Mouse (Mus musculus) erythroid progenitor cell, adult 5-6 weeks (primary cell): ENCODE results near the gene Degs2. TPM values are rescaled to one million over a fixed set of nuclear protein-coding genes. Genes with fewer than 3 reads are reported as not detected.

Source experiments
- ATAC-seq: replicated peaks from 2 replicates; pipeline ENCODE4 v1.8.0; 2016; ENCODE audit warnings: moderate number of reproducible peaks, mild to moderate bottlenecking, moderate TSS enrichment, inconsistent platforms; ENCODE audit not compliant: poor library complexity, low FRiP score, severe bottlenecking
- total RNA-seq, 2 experiments: library from RNA; stranded (forward) in 1 of 2; stranded (reverse) in 1 of 2; fragments of 150-400 nt in 1 of 2; fragments of 186-747, 209-891 nt in 1 of 2; gene quantifications; 2 replicates each; pipeline versions ENCODE4 v1.2.3 to v1.2.4; 2015 to 2017; ENCODE audit warnings: low replicate concordance in 2 of 2

Degs2 gene
- total RNA-seq, 2 experiments from 2014 or later, result not detected

DNA sequence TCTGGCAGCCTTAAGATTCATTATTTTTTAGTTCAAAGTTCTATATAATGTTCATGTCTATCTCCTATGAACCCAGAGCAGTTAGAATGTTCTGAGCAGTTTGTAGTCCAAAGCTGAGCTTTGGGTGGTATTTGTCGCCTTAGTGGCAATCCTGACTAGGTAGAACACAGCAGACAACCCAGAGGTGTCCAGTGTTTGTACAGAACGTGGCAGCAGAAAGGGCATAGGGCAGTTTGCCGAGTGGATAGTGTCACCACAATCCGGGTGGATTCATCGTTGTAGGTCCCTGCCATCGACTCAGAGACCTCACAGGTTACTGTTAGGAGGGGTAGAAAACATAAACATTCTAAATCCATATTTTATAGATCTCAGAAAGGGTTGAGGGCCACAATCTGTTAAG is 3.4 kb upstream of the Degs2 start:
- ATAC-seq, result no peak

GRCm38 (mm10) chr12:108701221-108701620 is 894 bp downstream of the Degs2 start:
- no peak for ATAC-seq

DNA sequence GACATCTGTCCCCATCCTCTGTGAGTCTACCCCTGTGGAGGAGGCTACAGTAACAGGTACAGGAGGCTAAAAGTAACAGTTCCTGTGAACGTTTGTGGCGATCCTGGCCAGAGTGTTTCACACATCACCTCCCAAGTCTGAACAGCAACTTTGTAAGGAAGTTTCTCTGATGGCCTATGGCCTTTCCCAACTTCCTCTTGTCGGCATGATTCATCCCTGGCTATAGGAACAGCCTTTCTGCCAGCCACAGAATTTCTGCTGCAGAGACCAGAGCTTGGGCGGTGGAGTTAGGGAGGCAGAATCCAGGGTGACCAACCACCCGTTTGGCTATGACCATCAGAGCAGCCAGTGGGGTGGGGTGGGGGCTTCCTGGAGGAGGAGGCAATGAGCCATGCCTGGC is 2.1 kb downstream of the Degs2 start:
- no peak for ATAC-seq

DNA sequence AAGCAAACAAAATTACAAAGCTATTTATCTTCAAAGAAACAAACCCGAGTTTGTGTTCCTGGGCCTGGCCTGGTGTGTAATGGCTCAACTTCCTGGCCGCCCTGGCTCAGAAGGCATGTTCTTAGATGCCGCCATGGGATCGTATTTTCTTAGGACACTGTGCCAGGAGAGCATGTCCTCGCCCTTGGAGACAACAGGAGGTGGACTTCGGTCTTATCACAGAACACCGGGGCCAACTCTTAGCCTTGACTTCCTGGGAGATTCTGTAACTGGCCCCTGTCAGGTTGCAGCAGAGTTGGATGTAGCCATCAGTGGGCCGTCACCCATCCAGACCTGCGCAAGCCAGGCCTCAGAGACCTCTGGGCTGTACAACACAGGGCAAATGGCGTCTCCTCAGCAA is 2.5 kb downstream of the Degs2 start:
- no peak for ATAC-seq

GRCm38 (mm10) chr12:108698697-108699471 is 3.2 kb downstream of the Degs2 start:
- no peak for ATAC-seq

GRCm38 (mm10) chr12:108694223-108694622 is 7.9 kb downstream of the Degs2 start:
- no peak for ATAC-seq

DNA sequence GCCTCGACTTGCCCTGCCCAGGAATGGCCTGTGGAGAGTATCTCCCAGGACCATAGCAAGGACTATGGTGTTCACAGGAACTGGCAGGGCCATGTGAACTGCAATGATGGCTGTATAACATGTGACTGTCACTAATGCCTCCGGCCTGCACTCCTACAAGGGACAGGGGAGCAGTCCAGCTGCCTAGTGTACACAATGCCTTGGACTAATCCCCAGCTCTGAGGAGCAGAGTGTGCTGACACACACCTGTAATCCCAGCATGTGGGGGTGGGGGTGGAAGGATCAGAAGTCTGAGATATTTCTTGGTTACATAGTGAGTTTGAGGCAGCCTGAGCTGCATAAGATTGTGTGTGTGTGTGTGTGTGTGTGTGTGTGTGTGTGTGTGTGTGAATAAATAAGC is 8.5 kb downstream of the Degs2 start:
- ATAC-seq, result no peak

GRCm38 (mm10) chr12:108690529-108690928 is 11.6 kb downstream of the Degs2 start:
- no peak for ATAC-seq

GRCm38 (mm10) chr12:108689167-108689566 is 12.9 kb downstream of the Degs2 start:
- no peak for ATAC-seq

GRCm38 (mm10) chr12:108686926-108687325 is 15.2 kb downstream of the Degs2 start:
- no peak for ATAC-seq

DNA sequence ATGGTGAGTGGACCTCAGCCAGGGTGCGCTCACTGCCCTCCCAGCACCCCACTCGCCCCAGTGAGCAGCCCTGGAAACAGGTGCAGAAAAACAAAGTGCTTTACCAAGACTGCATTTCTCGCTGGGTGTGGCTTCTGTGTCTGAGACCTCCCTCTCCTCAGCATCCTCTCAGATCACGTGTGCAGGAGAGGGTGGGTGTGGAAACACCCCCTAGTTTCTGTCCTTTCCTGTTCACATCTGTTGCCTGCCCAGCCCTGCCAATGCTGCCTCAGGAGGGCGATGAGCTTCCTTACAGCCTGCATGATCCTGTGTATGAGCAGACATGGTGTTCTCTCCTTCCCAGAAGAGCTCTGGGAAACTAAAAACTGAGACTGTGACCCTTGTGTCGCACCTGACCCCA is 15.7 kb downstream of the Degs2 start:
- ATAC-seq, result no peak

- no peak for ATAC-seq
Measured at GRCm38 (mm10) chr12:108682240-108683023, 19.7 kb downstream of the Degs2 start.

DNA sequence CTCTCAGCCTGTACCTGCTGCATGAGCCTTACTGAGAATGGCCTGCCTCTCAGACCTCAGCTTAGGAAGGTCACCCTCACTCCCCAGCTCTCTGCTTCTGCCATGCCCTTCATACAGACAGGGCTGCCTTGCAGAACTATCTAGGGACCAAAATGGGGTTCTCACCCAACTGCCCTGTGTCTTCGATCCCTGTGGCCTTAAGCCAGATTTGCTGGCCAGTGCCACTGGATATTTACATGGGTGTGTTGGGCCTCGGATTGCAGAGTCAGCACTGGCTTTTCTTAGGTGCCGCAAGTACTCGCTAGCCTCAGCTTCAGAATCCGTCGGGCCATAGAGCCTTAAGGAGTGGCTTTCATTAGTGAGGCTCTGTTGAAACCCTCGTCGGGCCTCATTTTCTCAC is 21.3 kb downstream of the Degs2 start:
- no peak for ATAC-seq

GRCm38 (mm10) chr12:108678366-108678765 is 23.7 kb downstream of the Degs2 start:
- no peak for ATAC-seq

GRCm38 (mm10) chr12:108677116-108677515 is 25.0 kb downstream of the Degs2 start:
- ATAC-seq, result no peak

- ATAC-seq, result no peak
Measured at GRCm38 (mm10) chr12:108675614-108676401, 26.3 kb downstream of the Degs2 start.

DNA sequence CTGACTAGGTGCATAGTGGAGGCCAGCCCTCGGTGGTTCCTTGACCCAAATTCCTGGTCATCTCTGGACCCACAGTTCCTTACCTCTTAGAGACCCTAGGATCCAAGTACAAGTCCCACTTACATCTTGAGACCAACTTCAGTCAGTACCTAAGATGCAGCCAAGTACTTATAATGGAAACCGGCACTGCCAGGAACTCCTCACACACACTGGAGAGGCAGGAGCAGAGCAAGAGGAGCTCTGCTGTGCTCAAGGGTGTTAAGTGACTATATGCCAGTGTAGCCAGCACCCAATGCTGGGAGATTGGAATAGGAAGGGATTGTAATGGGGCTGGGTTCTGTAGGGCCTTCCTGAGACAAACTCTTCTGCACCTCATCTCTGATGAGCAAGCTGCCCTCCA is 27.2 kb downstream of the Degs2 start:
- no peak for ATAC-seq

DNA sequence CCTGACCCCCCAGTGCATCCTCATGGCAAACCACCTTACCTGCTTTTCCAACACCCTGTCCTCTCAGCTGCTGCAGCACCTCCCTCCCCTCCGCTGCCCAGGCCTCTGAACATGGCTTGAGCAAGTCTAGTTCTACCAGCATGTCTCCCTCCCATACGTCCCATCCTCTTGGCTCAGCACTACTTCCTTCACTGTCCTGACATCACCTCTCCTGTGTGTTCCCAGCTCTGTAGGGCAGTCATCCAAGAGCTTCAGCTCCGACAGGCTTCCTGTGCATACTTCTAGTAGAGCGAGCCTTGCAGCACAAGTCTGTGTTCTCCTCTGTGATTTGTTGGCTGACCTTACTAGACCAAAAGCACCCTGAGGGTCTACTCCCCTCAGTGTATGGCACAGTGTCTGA is 27.6 kb downstream of the Degs2 start:
- no peak for ATAC-seq

DNA sequence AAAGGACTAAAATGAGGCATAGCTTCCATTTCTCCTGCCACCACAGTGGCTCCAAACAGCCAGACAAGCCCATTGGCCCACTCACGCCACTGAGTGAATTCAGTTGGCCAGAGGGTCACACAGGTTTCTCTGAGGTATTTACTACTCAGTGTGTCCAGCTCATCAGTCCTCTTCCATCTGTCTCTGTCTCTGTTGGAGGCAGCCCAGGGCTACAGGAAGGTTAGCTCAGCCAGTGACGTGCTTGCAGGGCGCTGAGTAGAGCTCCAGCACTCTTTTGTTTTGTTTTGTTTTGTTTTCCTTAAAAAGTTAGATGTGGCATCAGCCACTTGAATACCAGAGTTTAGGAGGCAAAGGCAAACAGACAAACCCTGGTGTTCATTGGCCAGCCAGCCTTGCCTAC is 28.6 kb downstream of the Degs2 start:
- no peak for ATAC-seq

DNA sequence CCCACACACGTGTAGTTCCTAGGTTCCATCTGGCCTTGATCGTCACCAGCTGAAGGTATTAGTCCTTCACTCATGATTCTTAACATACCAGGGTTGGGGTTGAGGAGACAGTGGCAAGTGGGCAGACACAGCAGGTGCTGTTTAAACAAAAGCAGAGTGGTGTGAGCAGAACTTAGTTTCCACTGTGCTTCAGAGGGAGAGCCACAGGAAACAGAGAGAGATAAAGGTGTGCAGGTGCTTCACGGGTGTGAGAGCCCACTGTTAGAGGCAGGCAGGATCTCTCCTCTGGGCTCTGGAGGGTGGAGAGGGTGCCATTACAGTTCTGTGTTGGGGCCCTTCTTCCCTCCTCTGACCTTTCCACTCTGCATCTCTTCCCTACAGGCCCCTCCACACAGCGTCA is 29.2 kb downstream of the Degs2 start:
- ATAC-seq, result no peak

DNA sequence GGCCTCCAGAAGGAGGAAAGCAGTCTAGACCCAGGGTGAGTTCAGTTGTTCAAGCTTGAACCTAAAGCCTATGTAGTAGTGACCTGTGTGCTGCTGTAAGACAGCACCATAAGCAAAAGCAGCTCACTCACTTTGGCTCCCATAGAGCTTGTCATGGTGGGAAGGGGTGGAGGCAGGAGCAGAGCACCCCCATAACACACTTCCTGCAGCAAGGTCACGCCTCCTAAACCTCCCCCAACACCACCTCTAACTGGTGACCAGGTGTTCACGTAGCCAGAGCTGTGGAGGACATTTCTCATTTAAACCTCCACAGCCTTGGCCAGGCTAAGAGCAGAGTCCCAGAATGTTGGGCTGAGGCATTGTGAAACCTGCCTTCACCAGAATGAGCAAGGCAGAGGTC is 30.6 kb downstream of the Degs2 start:
- no peak for ATAC-seq
